Mouse (Mus musculus): ENCODE results near the gene Elmo1.

Elmo1 gene

DNA sequence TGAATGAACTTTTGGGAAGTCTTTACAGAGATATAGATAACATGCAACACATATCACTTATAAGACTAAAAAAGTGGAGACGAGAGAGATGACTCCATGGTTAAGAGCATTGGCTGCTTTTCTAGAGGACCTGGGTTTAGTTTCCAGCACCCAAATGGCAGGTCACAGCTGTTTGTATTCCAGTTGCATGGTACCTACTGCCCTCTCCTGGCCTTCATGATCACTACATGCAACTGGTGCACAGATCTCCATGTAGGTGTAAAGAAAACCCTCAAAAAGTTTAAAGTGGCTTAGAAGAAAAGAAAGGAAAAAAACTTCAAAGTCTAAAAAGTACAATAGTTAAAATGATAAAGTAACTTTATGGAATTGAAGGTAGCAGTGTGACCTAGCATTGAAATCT is 172.8 kb downstream of the Elmo1 start:
- in situ Hi-C loops (cut with MseI, MboI): no loop called here

DNA sequence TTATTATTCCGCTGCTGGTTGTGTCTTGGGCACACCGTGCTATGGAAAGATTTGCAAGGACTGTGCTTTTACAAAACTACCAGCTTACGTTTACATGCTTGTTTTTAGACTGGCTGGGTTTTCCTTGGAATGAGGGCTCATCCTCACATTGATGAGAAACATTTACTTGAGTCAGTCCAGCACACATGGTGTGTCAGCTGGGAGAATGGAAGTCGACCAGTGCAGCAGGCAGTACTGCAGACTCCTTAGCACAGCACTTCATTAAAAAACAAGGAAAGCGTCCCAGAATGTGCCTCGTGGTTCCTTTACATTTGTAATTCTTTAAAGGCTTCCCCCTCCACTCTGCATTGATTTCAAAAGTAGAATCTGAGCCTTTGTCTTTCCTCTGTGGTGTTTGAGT is 179.8 kb downstream of the Elmo1 start:
- in situ Hi-C loops (cut with MseI, MboI): loop anchor here in 1 of 2 experiments (5.0 kb wide), 1 partner anchor 573 kb away; the partner anchor contains the start of gene Nme8

DNA sequence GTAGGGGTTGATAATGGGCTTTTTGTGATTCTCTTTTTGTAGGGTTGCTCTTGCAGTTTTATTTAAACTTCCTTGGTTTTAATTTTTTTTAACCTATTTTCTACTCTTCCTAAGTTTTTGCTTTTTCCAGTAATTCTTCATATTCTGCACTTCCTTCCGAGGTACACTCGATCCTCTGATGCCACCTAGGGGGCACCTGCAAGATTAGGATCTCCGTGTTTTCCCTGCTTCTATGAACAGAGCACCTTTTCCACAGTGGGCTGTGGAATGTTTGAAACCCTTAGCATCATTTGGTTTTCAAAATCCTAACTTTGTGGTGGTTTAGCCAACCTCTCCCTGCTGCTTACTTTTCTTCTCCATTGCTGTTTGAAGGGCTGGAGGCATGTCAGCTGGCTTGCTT is 181.4 kb downstream of the Elmo1 start:
- in situ Hi-C loops (cut with MseI, MboI): loop anchor here in 1 of 2 experiments (5.0 kb wide), 1 partner anchor 574 kb away; the partner anchor contains the start of gene Nme8

DNA sequence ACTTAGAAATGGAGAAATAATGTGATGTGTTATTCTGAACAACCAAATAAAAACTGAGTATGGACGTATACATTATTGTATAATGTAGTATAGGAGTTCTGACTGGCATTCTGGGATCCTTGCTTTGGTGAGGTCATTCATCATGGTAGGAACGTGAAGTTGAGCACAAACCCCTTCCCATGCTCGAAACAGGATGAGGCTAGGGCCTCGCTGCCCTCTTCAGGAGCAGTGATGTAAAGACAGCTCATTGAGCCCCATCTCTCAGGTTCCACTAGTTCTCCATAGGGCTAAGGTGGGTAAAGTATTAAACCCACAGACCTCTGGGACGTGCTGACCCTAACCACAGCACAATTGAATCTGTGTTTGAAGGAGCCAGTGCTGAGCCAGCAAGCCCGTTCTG is 182.2 kb downstream of the Elmo1 start:
- in situ Hi-C loops (cut with MseI, MboI): loop anchor here in 1 of 2 experiments (5.0 kb wide), 1 partner anchor 575 kb away; the partner anchor contains the start of gene Nme8

DNA sequence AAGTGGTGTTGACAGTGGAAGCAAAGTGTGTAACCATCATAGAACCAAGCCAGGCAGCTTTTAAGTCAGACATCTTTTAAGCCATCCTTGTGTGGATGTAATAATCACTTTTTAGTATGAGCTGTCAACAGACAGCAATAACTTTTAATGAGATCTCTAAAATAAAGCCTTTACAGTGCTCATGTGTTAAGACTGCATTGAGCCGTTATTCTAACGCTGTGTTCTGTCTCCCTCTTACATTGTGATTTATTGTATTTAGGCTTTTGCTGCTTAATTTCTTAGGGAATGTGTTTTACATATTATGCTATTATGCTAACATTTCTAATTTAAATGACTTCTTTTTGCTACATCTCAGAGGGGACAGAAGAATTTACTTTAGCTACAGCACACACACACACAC is 189.5 kb downstream of the Elmo1 start:
- in situ Hi-C loops (cut with MseI, MboI): loop anchor here in 1 of 2 experiments (25.0 kb wide), 1 partner anchor 593 kb away; the partner anchor contains the start of gene Nme8

DNA sequence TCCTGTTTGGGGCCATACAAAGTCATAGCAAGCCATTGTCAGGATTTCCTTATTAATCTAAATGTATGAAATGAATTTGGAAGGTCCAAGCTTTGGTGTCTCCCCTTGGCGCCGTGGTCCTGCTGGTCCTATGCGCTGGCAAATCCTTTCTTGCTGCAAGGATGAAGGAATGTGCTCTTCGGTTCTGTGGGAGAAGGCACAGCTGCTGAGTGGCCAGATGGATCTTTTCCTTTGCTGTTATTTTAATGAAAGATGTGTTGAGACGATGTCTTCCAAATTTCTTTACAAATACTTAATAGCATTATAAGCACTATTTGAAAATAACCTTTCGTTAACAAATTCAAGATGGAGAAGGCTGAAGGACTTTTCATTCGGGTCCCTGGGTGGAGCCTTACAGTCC is 193.5 kb downstream of the Elmo1 start:
- in situ Hi-C loops (cut with MseI, MboI): loop anchor here in 1 of 2 experiments (25.0 kb wide), 1 partner anchor 597 kb away; the partner anchor contains the start of gene Nme8

DNA sequence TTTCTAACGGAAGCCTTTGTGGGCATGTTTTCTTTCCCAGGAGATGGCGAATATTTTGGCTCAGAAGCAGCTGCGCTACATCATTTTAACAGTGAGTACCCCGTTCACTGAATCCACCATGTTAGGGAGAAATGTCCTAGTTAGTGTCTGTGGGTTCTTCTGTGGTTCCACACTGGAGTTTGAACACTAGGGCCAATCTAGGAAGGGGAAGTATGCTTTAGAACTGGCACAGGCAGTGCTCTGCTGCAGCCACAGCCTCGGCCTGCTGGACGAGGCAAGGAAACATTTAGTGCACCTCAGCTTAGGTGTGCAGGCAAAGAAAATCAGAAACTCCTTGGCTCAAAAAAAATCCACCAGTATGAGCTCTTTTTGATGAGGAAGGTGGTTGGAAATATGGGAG is 196.3 kb downstream of the Elmo1 start:
- in situ Hi-C loops (cut with MseI, MboI): loop anchor here in 1 of 2 experiments (25.0 kb wide), 1 partner anchor 599 kb away; the partner anchor contains the start of gene Nme8

DNA sequence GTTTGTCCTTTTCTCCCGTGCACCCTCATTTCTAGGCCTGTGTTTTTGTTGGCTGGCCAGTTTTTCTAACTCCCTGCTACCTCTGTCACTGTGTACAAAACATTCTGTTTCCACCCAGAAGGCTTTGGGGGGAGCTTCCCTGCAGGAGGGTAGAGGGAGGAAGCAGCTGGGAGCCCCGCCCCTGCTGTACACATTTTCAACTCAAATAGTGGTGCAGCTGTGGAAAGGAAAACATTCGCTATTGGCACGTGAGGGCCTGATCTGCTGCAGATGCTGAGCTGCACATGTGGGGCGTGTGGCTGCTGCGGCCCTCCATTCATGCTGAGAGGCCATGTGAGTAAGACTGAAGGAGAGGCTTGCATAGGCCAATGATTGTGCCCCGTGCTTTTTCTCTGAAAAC is 198.0 kb downstream of the Elmo1 start:
- in situ Hi-C loops (cut with MseI, MboI): loop anchor here in 1 of 2 experiments (25.0 kb wide), 1 partner anchor 601 kb away; the partner anchor contains the start of gene Nme8

DNA sequence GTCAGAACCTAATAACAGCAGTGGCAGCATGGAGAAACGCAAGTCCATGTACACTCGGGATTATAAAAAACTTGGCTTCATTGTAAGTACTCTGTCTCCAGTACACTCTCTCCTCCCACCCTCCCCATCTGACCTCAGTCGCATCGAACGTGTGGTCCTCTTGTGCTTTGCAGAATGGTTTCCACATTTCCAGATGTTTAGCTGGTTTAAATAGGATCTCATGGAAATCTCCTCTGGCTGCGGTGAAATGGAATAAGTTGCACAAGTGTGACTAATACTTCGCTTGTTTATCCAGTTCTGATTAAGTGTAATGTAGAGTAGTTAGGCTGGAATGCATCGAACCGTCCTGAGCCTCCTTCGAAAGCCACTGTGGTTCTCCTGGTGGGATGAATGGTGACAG is 200.0 kb downstream of the Elmo1 start:
- in situ Hi-C loops (cut with MseI, MboI): loop anchor here in 1 of 2 experiments (25.0 kb wide), 1 partner anchor 603 kb away; the partner anchor contains the start of gene Nme8

DNA sequence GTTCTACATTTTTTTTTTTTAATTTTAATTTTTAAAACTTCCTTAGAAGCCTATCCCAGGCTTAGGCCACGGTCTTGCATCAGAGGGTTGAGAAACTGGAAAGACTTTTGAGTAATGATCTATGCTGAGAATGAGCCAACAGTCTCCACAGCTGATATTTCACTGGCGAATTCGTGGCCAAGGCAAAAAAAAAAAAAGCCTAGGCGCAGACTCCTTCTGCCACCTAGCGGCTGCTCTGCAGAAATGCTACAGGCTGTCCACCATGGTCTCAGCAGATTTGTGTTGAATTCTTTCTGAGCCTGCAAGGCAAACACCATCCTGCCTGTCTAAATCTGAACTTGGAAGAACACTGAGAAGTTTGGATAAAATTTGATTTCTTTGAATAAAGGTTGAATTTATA is 202.0 kb downstream of the Elmo1 start:
- in situ Hi-C loops (cut with MseI, MboI): loop anchor here in 1 of 2 experiments (25.0 kb wide), 1 partner anchor 605 kb away; the partner anchor contains the start of gene Nme8

DNA sequence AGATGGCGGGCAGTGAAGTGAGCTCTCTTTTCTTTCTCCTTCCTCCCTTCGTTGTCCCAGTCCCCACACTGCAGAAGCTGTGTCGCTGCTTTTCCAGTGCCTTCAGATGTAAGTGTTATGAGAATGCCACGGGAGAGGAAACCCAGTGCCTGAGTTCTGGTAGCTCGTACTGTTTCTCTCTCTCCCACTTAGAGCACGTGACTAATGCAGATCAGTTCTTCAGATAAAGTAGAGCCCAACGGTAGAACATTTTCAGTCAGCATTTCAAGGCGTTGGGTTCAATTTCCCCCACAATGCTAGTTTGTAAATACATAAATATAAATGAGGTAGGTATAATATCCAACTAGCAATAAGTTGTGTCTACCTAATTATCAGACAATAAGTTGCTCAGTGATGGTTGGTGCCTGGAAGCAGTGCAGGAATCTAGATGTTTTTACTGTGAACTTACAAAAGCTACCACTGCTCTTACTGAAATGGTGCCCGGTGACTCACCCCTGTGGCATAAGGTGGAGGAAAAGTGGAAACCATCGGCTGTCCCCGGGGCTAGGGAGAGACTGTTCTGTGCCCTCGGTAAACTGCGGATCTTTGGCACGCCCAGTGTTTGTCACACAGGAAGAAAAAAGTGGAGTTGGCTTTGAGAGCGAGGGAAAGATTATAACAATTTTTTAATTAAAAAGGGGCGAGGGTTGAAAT is 205.0 kb downstream of the Elmo1 start:
- in situ Hi-C loops (cut with MseI, MboI): loop anchor here in 1 of 2 experiments (25.0 kb wide), 1 partner anchor 608 kb away; the partner anchor contains the start of gene Nme8

DNA sequence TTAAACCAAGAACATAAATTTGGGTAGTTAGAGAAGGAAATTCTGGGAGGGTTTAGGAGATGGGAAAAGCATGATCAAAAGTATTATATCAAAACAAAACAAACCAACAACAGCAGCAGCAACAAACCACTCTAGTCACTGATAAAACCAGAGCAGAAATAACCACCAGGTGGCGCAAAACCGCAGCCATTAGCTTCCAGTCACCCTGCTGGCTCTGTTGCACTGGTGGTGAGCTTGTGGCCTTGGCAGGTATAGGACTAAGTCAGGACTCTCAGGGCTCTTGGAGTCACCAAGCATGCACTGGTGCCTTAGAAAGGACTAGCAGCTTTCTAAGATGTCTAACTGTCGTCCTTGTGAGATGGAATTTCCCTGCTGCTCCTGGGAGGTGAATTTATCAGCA is 207.4 kb downstream of the Elmo1 start:
- in situ Hi-C loops (cut with MseI, MboI): loop anchor here in 1 of 2 experiments (25.0 kb wide), 1 partner anchor 611 kb away; the partner anchor contains the start of gene Nme8

DNA sequence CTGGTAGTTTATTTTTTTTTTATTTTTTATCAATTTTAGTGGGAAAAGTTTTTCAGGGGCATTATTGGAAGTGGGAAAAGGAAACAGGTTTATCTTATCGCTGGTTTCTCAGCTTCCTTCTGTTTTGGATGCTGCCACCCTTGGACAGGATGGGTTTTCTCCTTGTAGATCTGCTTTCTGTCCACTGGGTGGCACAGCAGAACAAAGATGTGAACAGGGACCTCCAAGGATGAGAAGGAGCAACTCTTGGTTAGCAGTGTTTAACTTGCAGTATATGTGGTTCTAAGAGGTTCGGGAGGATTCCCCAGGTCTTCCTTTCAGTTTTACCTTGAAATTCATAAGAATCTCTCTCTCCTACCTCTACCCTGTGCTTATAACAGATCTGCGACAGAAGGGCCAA is 209.0 kb downstream of the Elmo1 start:
- in situ Hi-C loops (cut with MseI, MboI): loop anchor here in 1 of 2 experiments (25.0 kb wide), 1 partner anchor 612 kb away; the partner anchor contains the start of gene Nme8

DNA sequence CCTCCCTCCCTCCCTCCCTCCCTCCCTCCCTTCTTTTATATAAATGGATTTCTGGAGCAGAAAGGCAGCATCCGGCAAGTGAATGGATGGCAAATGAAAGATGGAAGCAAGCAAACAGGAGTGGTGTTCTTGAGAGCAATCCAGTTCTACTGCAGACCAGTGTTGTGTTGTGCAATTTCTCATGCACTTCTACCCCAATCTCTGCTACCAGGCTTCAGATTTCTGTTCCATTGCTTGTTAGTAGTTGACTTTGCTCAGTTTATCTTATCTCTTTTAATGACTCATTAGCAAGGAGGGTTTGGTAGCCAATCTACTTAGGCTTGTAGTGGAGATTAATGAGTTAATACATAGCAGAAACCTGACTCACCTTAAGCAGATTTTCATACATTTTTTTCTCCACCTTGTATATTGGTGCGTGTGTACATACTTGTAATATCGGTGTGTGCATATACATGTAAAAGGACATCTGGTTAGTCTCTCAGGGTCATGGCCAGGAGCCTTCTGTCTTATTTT is 209.7 kb downstream of the Elmo1 start:
- in situ Hi-C loops (cut with MseI, MboI): loop anchor here (10.0 to 25.0 kb wide), 2 partner anchors 412 to 635 kb away; no protein-coding TSS in a partner anchor

DNA sequence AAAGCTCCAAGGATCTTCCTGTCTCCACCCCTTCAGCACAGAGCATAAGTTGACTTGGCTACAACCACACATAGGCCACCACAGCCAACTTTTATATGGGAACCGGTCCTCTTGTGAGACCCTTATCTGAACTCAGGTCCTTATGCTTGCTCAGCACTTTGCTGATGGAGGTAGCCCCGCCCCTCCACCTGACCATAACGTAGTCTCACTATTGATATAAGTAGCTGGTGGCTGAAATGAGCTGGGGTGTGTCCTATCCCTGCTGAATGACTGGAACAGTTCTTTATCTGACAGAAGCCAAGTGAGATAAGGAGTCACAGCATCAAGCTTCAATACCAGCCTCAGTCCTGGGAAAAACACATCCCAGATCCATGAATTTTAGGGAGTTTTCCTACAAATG is 210.2 kb downstream of the Elmo1 start:
- in situ Hi-C loops (cut with MseI, MboI): loop anchor here (10.0 to 25.0 kb wide), 2 partner anchors 412 to 634 kb away; no protein-coding TSS in a partner anchor

DNA sequence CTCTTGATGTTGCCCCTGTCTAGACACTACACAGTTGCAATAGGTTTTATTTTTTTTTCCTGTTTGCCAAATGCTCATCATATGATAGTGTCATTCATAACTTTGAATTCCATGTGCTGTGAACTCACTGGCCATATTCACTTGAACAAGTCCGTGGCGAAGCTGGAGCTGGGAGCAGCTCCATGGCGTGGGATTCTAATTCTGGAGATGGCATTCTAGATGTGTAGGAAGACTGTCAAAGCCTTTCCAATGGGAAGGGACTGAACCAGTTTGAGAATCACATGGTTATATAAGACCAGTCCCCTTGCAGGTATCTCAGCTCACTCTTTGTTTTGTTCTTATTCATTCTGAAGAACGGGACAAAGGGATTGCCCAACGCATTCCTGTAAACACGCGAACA is 211.4 kb downstream of the Elmo1 start:
- in situ Hi-C loops (cut with MseI, MboI): loop anchor here (10.0 to 25.0 kb wide), 2 partner anchors 411 to 633 kb away; no protein-coding TSS in a partner anchor

DNA sequence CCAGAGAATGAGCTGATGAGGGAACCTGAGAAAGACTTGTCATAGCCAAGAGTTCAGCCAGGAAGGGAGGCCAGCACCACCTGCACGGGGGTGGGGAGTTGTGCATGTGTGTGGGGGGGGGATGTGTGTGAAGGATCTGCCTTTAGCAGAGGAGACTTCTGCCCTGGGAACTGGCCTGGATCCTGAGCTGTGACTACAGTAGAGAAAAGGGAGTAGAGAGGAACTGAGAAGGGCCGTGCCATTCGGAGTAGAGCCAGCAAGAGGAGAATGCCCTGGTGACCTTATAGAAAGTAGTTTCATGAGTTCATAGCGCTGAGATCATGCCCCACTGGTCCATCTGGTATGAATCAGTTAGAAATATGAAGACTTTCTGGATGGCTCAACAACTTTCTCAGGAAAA is 215.2 kb downstream of the Elmo1 start:
- in situ Hi-C loops (cut with MseI, MboI): loop anchor here (10.0 to 25.0 kb wide), 2 partner anchors 407 to 629 kb away; no protein-coding TSS in a partner anchor

DNA sequence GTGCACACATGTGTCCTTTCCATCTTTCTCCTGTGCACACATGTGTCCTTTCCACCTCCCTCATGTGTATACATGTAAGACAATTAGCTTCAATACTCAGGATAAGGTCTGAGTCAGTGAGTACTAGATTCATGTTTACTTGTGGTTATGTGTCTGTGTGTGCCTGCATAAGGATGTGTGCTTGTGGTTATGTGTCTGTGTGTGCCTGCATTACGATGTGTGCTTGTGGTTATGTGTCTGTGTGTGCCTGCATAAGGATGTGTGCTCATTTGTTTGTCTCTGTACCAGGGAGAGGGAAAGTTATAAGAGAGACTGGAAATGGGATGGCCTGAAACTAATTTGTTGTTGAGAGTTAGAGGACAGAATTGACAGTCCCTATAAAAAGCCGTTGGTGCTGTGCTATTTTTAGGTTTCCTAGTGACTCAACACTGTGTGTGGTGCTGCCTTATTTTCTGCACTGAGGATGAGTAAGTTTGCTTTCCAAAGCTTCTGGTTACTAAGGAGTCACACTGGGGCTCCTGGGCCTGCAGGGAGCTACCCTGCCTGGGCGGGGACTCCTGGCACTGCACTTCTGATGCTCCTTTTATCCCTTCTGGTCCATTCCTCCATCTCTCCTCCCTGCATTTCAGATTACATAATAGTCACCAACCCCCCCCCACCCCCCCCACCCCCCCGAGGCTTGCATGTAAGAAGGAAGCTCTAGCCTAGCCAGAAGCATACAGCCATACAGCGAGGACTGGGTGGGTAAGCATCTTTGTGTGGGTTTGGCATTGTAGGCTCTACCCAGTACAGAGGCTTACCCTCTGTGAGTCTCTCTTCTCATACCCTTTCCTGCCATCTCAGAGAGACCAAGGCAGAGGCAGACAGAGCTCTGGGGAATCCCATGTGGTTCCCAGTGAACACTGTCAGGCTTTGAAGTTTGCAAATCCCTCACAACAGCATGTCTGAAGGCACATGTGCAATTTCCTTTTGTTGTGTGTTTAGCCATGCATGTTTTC is 216.1 kb downstream of the Elmo1 start:
- in situ Hi-C loops (cut with MseI, MboI): loop anchor here (10.0 to 25.0 kb wide), 2 partner anchors 406 to 628 kb away; no protein-coding TSS in a partner anchor

DNA sequence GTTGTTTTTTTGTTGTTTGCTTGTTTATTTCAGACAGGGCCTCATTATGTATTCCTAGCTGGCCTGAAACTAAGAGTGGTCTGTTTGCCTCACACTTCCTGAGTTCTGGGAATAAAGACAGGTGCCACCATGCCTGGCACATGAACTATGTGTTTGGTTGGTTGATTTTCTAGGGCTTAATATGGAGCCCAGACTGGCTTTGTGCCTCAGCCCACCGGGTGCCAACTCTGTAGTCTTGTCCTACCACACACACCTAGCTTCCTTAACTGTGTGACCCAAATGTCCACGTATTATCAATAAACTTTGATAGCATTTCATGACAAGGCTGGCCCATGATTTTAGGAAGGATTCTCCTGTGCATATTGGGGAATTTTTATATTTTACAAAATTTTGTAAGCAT is 217.0 kb downstream of the Elmo1 start:
- in situ Hi-C loops (cut with MseI, MboI): loop anchor here (10.0 to 25.0 kb wide), 2 partner anchors 405 to 627 kb away; no protein-coding TSS in a partner anchor

DNA sequence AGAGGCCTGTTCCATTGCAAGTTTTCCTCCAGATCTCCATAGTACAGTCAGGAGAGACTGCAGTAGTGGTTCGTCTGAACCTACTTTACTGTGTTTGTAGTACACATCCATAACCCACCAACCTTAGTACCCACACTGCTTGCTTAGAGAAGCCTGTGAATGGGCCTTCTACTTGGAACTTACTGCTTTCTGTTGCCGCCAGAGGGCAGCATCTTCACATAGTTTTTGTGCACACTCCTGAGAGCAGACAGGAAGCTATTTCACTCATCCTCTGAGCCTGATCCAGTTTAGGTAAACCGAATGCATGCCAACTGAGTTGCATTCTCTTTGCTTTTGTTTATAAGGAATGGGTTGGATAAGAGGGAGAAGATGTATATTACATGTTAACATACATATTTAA is 221.2 kb downstream of the Elmo1 start:
- in situ Hi-C loops (cut with MseI, MboI): loop anchor here (5.0 to 25.0 kb wide), 4 partner anchors 153 to 623 kb away; no protein-coding TSS in a partner anchor
